Mouse (Mus musculus) lung, embryonic 16.5 days (tissue): ENCODE results near the gene Gnl2. TPM values are rescaled to one million over a fixed set of nuclear protein-coding genes. Genes with fewer than 3 reads are reported as not detected.

Experiments
- ATAC-seq: fragments of 200-750 bp; cut with Nextera tagmentation; 2 replicates; pipeline ENCODE4 v1.8.0; 2017; ENCODE audit warnings: low read depth, mild to moderate bottlenecking, moderate library complexity
- H3K27ac ChIP-seq: fragments of 300-500 bp; sonication (generic); 2 replicates; pipeline ENCODE4 v1.5.1; 2014; ENCODE audit warnings: mild to moderate bottlenecking, control low read depth, low read length
- H3K27me3 ChIP-seq: fragments of 300-500 bp; sonication (generic); 2 replicates; pipeline ENCODE4 v1.6.1; 2014; ENCODE audit warnings: low read depth, low read length, mixed read lengths; ENCODE audit not compliant: control insufficient read depth, insufficient read depth
- H3K36me3 ChIP-seq: fragments of 300-500 bp; sonication (generic); 2 replicates; pipeline ENCODE4 v1.6.1; 2014; ENCODE audit warnings: low read length; ENCODE audit not compliant: control insufficient read depth, insufficient read depth
- H3K4me1 ChIP-seq: fragments of 300-500 bp; sonication (generic); replicated peaks from 2 replicates; pipeline ENCODE4 v1.6.1; 2014; ENCODE audit warnings: low read length, mixed read lengths; ENCODE audit not compliant: control insufficient read depth, insufficient read depth
- H3K4me2 ChIP-seq: fragments of 300-500 bp; sonication (generic); 2 replicates; pipeline ENCODE4 v1.6.1; 2014; ENCODE audit warnings: low read depth, low read length, control low read depth
- H3K4me3 ChIP-seq: fragments of 300-500 bp; sonication (generic); 2 replicates; pipeline ENCODE4 v1.5.1; 2014; ENCODE audit warnings: mild to moderate bottlenecking, low read length, control low read depth
- H3K9ac ChIP-seq: fragments of 300-500 bp; sonication (generic); 2 replicates; pipeline ENCODE4 v1.6.1; 2014; ENCODE audit warnings: low read length, control low read depth
- H3K9me3 ChIP-seq: fragments of 300-500 bp; sonication (generic); 2 replicates; pipeline ENCODE4 v1.6.1; 2016; ENCODE audit warnings: low read length; ENCODE audit not compliant: control insufficient read depth
- WGBS: fragments of 180-500 bp; shearing (Covaris S2); extraction: QIAGEN DNeasy Blood & Tissue Kit; methylation state at CpG from one replicate; pipeline ENCODE4 v1.1.7; 2014; 5-methylcytosine and 5-hydroxymethylcytosine counted together
- polyA plus RNA-seq: library from polyadenylated mRNA; unstranded; fragments of >200 nt; fragmentation: Nextera tagmentation; extraction: Ambion mirVana; gene quantifications from 2 replicates; pipeline ENCODE4 v1.2.1, GENCODE M21; 2015

Gene Gnl2
- polyA plus RNA-seq, 1 experiment from 2014 or later = 70.6 TPM

DNA sequence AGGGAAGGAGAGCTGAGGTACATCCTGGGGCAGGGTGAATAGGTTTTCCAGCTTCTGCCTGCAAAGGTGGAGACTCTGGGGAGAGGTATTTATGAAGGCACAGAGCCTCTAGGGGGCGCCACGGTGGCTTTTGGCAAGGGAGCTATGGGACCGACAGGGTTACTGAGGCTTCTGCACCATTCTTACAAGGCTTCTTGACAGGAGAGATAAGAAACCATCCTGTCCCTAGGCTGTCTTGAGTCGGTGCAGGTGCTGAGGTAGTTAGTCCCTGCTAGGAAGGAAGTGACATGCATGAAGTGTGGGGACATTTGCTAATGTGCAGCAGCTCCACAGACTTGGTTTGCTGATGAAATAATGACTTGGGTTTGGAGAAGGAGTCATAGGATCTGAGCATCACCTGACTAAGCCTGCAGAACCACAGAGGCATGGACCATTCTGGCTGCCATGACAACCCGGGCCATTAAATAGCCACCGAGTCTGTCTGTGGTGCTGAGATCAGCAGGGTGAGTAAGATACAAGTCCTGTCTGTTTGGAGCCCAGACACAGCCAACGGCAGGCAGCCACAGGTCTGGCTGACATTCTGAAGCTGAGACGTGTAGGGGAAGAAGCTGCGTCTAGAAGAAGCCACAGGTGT is 32.4 kb upstream of the Gnl2 start:
- 13% methylated on average over 9 of the region's 9 CpGs for WGBS
- Histone ChIP-seq H3K9me3 (no peaks in the 10 kb centered on the region), H3K4me1 (peaks cover 24% of the 10 kb centered on the region), H3K4me3 (no peak overlapping the region), H3K4me2 (no peak overlapping the region), H3K36me3 (no peaks in the 10 kb centered on the region), H3K27me3 (peaks cover 59% of the 10 kb centered on the region), H3K9ac (no peak overlapping the region), H3K27ac (no peak overlapping the region)
- ATAC-seq = no peak

DNA sequence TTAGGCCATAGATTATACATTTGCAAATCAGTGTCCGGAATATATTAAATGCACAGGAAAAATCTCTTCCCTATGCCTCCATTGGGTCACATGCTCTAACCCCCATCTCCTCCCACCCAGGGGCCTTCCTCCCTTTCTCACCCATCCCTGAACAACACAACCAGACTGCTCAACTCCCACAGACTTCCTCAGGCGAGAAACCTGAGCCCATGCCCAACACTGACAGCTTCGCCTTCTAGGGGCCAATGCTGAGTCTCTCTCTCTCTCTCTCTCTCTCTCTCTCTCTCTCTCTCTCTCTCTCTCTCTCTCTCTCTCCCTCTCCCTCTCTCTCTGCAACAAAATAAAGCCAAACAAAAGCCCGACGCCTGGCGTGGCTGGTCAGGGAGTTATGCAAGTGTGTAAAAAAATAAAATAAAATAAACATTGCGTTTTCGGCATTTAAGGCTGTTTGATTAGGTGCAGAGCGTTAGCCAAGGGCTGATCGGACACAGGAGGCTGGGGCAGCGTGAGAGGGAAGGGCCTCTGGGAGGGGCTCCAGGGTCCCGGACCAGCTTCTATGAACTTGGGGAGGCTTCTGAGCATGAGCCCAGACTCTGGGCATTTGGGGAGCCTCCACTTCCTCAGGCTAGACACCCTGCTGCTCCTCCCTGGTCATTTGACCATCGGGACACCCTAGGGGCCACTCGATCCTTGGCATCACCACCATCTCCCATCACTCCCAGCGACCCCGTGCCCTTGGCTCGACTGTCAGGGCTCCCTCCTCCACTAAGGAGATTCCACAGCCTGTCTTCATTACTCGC is 31.3 kb upstream of the Gnl2 start:
- H3K36me3 ChIP-seq = no peaks in the 10 kb centered on the region
- peak overlapping the region; percentile 2; the same call in 1 of the 2 replicates for H3K4me3 ChIP-seq
- WGBS = 6% methylated on average over 18 of the region's 18 CpGs
- H3K27ac ChIP-seq = no peak overlapping the region
- ATAC-seq = peak; percentile 53
- H3K9me3 ChIP-seq = no peaks in the 10 kb centered on the region
- no peak overlapping the region for H3K9ac ChIP-seq
- peak overlapping the region; percentile 65 for H3K4me2 ChIP-seq
- peaks cover 61% of the 10 kb centered on the region for H3K27me3 ChIP-seq
- peaks cover 29% of the 10 kb centered on the region for H3K4me1 ChIP-seq

GRCm38 (mm10) chr4:124985671-124986602 is 30.4 kb upstream of the Gnl2 start, which contains the start of gene Rspo1:
Gene Rspo1 (plus strand): TSS chr4:124986430.
- ATAC-seq = peak; percentile 43
- Histone ChIP-seq H3K9ac (peak within 1 kb of the TSS; percentile 60), H3K36me3 (no peaks in the 10 kb centered on the region), H3K9me3 (no peaks in the 10 kb centered on the region), H3K27ac (no peak within 1 kb of the TSS), H3K4me2 (peak within 1 kb of the TSS; percentile 65), H3K4me3 (peak within 1 kb of the TSS; percentile 50), H3K4me1 (peaks cover 34% of the 10 kb centered on the region), H3K27me3 (peaks cover 66% of the 10 kb centered on the region)
- under 1% methylated on average over 48 of the region's 62 CpGs for WGBS

- no peaks in the 10 kb centered on the region for H3K36me3 ChIP-seq
- H3K9me3 ChIP-seq = no peaks in the 10 kb centered on the region
- H3K27ac ChIP-seq = no peak overlapping the region
- H3K4me2 ChIP-seq = peak overlapping the region; percentile 65
- peak overlapping the region; percentile 60 for H3K9ac ChIP-seq
- H3K27me3 ChIP-seq = peaks cover 66% of the 10 kb centered on the region
- WGBS = 2% methylated on average over 49 of the region's 51 CpGs
- ATAC-seq = 0 out of 2 replicates have a peak, but pooled peaks have one; percentile 8
- H3K4me3 ChIP-seq = peak overlapping the region; percentile 50
- H3K4me1 ChIP-seq = peaks cover 34% of the 10 kb centered on the region
Observed at GRCm38 (mm10) chr4:124986739-124987710, 29.4 kb upstream of the Gnl2 start.

GRCm38 (mm10) chr4:124987711-124988097 is 28.7 kb upstream of the Gnl2 start:
- Histone ChIP-seq H3K27me3 (peaks cover 63% of the 10 kb centered on the region), H3K36me3 (no peaks in the 10 kb centered on the region), H3K4me2 (no peak overlapping the region), H3K9me3 (no peaks in the 10 kb centered on the region), H3K27ac (no peak overlapping the region), H3K4me1 (peaks cover 34% of the 10 kb centered on the region), H3K4me3 (no peak overlapping the region), H3K9ac (no peak overlapping the region)
- 13% methylated on average over 10 of the region's 10 CpGs for WGBS
- no peak for ATAC-seq

DNA sequence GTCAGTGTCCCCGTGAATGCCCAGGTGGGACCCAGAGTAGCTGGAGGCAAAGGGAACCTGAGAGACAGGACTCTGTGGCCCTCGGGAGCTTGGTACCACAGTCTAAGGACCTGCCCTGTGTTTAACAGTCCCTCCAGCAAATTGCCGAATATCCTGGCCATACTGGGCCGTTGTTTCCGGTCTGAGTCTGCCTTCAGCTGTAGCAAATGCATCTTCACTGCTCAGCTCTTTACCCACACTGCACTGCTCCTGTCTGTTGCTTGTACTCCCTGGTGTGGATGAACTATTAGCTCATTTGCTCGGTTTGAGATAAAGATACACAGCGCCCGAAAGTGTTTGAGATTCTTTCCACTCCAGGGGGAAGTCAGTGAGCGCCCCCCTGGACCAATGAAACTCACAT is 28.0 kb upstream of the Gnl2 start:
- Histone ChIP-seq H3K27me3 (peaks cover 57% of the 10 kb centered on the region), H3K4me2 (no peak overlapping the region), H3K27ac (no peak overlapping the region), H3K4me1 (peaks cover 34% of the 10 kb centered on the region), H3K4me3 (no peak overlapping the region), H3K9me3 (no peaks in the 10 kb centered on the region), H3K9ac (no peak overlapping the region), H3K36me3 (no peaks in the 10 kb centered on the region)
- WGBS = 15% methylated on average over 9 of the region's 9 CpGs
- no peak for ATAC-seq

DNA sequence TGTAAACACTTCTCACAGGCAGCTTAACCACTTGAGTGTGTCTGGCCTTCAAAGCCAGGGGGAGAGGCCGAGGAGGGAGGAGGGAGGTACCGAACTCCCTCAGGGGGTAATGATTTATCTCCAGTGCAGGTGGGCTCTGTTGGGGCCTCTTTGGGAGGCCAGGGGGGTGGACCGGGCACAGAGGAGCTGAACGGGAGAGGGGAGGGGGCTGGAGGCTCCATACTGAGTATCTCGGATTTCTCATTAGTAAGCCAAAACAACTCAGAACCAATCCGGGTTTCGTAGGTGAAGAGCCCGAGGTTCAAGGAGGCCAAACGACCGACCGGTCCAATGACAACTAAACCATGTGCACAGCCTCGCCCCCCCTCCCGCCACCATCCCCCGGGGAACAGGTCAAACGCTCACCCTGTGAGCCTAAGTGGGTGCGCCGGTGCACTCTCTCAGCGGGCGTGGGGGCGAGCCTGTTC is 26.6 kb upstream of the Gnl2 start:
- no peak overlapping the region for H3K27ac ChIP-seq
- no peaks in the 10 kb centered on the region for H3K9me3 ChIP-seq
- H3K4me1 ChIP-seq = peaks cover 34% of the 10 kb centered on the region
- WGBS = 3% methylated on average over 20 of the region's 20 CpGs
- peak overlapping the region; percentile 42 for H3K4me2 ChIP-seq
- no peak overlapping the region for H3K4me3 ChIP-seq
- no peak overlapping the region for H3K9ac ChIP-seq
- no peaks in the 10 kb centered on the region for H3K36me3 ChIP-seq
- H3K27me3 ChIP-seq = peaks cover 43% of the 10 kb centered on the region
- 0 out of 2 replicates have a peak, but pooled peaks have one; percentile 15 for ATAC-seq

DNA sequence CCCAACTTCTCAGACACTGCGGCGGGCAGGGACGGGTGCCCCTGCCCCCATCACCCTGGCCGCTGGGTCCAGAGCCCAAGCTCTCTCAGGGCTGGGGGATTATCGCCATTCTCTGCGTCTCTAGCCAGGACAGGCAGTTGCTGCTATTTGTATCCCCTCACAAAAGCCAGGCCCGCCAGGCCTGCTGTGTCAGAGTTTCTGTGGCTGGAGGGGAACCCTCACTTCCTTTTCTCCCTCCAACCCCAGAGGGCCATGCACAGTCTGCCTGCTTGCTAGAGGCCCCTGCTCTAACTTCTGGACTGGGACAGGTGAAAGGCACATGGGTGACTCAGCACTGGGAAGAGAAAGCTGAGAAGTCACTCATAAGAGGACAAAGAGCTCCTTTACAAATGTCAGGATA is 26.1 kb upstream of the Gnl2 start:
- H3K4me2 ChIP-seq = peak overlapping the region; percentile 42
- H3K4me3 ChIP-seq = no peak overlapping the region
- H3K36me3 ChIP-seq = no peaks in the 10 kb centered on the region
- no peaks in the 10 kb centered on the region for H3K9me3 ChIP-seq
- no peak overlapping the region; the same call in 1 of the 2 replicates for H3K9ac ChIP-seq
- peaks cover 31% of the 10 kb centered on the region for H3K4me1 ChIP-seq
- WGBS = 7% methylated on average over 7 of the region's 7 CpGs
- no peak for ATAC-seq
- peaks cover 40% of the 10 kb centered on the region for H3K27me3 ChIP-seq
- no peak overlapping the region for H3K27ac ChIP-seq
